Mouse (Mus musculus) spleen, postnatal 36 days (tissue): Measurements from ENCODE around the gene Ccr10.
A peak's percentile ranks its signal among the peaks of the same experiment; 100 is the strongest.

Experiments
- DNase-seq, 2 experiments: peaks; one replicate each; pipeline ENCODE4 v3.0.0; 2022; ENCODE audit warnings: low spot score in 2 of 2, mixed read lengths in 1 of 2

Ccr10 gene

DNA sequence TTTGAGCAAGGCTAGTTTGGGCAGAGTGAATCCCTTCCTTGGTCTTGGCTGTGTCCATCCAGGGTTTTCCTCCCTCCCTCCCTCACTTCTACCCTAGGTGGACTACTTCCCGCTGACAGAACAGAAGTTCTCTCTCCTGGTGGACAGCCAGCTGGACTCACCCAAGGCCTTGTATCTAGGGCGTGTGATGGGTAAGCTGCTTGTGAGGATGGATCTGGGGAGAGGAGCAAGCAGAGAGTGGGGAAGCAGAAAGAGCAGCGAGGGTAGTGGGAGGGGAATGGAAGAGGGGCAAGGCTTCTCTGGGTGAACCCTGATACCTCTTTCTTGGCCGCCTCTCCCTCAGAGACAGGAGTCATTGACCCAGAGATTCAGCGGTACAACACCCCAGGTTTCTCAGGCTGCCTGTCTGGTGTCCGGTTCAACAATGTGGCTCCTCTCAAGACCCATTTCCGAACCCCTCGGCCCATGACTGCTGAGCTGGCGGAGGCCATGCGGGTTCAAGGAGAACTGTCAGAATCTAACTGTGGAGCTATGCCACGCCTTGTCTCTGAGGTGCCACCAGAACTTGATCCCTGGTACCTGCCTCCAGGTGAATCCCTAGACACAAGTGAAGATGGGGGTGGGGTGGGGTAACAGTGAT, 13.0 kb upstream of the Ccr10 start:
- no peak for DNase-seq

DNA sequence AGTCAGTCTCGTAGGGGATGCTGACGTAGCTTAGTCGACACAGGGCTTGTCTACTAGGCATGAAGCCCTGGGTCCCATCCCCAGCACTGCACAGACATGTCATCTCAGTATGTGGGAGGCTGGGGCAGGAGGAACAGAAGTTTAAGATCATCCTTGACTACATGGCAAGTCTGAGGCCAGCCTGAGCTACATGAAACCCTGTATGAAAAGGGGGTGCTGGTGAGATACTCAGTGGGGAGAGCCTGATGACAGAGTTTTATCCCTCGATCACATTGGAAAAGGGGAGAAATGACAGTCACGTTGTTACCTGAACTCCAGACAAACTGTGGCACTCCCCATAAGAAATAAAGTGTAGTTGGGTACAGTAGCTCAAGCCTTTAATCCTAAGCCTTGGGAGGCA, 12.3 kb upstream of the Ccr10 start:
- DNase-seq = no peak

DNA sequence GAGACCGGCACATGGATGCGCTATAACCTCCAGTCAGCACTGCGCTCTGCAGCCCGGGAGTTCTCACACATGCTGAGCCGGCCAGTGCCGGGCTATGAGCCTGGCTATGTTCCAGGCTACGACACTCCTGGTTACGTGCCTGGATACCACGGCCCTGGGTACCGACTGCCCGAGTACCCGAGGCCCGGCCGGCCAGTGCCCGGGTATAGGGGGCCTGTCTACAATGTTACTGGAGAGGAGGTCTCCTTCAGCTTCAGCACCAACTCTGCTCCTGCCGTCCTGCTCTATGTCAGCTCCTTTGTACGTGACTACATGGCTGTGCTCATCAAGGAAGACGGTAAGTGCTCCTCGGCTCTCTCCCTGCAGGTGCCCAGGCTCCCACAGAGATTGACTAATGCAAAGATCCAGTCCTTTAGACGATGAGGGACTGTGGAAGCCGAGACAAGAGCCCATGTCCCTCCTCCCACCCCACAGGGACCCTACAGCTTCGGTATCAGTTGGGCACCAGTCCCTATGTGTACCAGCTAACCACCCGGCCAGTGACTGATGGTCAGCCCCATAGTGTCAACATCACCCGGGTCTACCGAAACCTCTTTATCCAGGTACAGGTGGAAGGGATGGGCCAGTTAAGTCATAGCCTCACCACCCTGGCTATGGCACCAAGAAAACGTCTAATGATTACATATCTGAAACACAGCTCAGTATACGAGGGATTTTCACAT, 11.4 kb upstream of the Ccr10 start:
- no peak for DNase-seq

DNA sequence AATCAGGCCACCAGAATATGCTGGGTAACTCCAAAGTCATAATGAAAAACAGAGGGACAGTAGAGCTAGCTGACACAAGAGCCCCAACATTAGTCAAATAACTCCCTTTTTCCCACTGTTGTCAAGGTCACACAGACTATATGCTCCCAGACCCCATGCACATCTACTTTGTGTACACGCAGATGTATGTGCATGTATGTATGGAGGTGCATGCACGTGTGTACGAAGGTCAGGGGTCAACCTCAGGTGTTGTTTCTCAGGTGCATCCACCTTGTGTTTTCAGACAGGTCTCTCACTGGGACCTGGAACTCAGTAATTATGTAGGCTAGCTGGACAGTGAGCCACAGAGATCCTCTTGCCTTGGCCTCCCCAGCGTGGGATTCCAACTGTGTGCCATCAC, 10.2 kb upstream of the Ccr10 start:
- DNase-seq = no peak

DNA sequence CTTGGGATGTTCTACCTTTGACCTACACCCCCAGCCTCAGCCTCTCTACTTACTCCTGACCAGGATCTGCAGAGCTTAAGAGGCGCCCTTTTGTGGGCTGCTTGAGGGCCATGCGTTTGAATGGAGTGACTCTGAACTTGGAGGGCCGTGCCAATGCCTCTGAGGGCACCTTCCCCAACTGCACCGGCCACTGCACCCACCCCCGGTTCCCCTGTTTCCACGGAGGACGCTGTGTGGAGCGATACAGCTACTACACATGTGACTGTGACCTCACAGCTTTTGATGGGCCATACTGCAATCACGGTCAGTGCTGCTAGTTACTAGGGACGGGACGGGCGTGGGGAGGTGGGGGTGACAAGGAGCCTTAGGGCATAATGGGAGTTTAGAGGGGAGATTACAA, 9.7 kb upstream of the Ccr10 start:
- DNase-seq = no peak

DNA sequence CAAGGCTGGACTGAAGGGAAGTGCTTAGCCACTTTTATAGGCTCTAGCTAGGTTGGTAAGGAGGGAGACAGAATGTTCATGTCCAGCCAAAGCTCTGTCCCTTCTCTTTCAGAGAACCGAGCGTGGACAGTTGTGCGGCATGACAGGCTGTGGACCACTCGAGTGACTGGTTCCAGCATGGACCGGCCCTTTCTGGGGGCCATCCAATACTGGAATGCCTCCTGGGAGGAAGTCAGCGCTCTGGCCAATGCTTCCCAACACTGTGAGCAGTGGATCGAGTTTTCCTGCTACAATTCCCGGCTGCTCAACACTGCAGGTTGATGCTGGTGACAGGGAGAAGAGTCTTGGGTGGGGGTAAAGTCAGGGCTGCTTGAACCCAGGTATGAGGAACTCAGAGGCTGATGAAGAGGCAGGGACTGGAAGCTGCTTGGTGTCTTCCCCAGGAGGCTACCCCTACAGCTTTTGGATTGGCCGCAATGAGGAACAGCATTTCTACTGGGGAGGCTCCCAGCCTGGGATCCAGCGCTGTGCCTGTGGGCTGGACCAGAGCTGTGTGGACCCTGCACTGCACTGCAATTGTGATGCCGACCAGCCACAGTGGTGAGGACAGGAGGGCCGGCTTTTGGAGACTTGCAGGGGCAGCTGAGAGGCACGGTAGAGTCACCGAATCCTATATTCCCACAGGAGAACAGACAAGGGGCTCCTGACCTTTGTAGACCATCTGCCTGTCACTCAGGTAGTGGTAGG, 7.7 kb upstream of the Ccr10 start:
- no peak for DNase-seq

DNA sequence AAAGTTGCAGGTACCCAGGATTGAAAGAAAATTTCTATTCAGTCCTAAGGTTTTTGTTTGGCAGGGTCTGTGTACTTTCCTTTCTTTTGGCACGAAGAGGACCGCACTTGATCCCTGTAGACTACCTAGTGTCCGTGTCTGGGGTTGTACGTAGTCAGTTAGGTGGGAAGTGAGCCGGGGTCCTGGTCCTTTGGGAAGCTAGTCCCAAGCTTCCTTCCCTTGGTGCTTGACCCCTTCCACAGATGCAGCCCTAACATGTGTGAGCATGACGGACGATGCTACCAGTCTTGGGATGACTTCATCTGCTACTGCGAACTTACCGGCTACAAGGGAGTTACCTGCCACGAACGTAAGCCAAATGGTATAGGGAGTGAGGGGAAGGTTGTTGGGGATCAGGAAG, 6.7 kb upstream of the Ccr10 start:
- DNase-seq = no peak

DNA sequence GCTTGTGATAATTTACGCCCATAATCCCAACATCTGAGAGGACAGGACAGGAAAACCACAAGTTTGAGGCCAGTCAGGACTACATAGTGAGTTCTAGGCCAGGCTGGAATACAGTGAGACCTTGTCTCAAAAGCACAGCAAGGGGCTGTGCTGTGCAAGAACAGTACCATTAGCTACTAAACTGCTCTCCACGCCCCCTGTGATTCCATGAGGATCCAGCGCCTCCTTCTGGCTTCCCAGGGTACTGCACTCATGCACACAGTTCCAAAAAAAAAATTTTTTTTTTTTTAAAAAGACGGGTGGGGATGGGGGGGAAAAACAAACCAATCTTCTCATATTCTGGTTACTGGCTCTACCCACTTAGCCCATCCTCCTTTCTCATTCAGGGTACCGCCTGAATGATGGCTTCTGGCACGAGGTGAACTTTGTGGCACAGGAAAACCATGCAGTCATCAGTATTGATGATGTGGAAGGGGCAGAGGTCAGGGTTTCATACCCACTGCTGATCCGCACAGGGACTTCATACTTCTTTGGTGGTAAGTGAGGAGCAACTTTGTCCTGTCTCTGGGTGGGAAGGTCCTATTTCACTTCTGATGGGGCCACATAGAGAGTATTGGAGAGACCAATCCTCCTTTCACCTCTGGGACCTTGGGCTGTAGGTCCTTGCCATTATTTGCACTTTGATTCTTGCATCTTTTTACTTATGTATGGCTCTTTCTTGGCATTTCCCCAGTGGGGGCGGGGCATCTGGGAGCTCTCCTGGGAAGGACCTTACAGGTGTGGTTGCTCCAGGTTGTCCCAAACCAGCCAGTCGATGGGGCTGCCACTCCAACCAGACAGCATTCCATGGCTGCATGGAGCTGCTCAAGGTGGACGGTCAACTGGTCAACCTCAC, 5.8 kb upstream of the Ccr10 start:
- DNase-seq = no peak

DNA sequence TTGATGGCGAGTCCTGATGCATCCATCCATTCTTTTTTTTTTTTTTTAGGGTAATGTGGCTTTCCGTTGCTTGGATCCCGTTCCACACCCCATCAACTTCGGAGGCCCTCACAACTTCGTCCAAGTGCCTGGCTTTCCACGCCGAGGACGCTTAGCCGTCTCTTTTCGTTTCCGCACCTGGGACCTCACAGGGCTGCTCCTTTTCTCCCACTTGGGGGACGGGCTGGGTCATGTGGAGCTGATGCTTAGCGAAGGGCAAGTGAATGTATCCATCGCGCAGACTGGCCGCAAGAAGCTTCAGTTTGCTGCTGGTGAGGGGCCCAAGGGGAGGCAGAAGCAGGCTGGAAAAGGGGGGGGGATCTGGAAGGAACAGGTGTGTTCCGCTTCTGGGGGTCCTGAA, 5.0 kb upstream of the Ccr10 start:
- no peak for DNase-seq

DNA sequence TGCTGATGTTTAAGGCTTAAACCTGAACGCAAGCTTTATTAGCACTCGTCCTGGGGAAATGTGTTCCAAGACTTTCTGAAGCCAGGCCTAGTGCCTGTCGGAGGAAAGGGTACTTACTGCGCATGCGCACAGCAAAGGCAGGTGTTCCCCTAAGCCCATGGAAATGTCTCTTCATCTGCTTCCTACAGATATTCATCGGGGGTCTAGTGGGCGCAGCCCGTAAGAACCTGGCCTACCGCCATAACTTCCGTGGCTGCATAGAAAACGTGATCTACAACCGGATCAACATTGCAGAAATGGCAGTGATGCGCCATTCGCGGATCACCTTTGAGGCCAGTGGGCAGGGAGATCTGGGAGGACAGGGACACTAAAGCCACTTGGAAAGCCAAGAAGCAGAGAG, 4.1 kb upstream of the Ccr10 start:
- no peak for DNase-seq

DNA sequence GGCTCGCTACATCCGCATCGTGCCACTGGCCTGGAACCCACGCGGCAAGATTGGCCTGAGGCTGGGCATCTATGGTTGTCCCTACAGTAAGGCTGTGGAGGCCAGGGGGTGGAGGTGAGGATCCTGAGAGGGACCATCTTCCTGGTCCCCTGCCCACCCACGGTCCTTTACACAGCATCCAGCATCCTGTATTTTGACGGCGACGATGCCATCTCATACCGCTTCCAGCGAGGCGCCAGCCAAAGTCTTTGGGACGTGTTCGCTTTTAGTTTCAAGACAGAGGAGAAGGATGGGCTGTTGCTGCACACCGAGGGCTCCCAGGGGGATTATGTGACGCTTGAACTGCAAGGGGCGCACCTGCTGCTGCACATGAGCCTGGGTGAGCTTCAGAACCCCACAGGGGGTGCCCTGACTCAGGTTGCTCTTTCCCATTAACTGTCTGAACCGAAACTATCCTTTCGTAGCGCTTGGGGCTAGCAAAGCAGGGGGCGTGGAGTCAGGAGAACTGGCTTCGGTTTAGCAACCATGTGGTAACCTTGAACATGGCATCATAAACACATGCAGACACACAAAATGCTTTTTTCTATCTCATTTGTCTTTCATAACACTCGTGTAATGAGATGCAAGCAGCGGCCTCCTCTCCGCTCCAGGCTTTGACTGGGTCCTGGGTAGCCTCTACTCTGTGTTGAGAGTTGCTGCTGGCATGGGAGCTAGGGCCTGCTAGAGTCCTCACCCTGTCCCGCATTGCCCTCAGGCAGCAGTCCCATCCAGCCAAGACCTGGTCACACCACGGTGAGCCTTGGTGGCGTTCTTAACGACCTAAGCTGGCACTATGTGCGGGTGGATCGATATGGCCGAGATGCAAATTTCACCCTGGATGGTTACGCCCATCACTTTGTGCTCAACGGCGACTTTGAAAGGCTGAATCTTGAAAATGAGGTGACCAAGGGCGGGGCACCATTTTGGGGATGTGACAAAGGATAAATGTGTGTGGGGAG, 3.1 kb upstream of the Ccr10 start:
- DNase-seq = peak in 1 of 2 experiments; percentile 31

DNA sequence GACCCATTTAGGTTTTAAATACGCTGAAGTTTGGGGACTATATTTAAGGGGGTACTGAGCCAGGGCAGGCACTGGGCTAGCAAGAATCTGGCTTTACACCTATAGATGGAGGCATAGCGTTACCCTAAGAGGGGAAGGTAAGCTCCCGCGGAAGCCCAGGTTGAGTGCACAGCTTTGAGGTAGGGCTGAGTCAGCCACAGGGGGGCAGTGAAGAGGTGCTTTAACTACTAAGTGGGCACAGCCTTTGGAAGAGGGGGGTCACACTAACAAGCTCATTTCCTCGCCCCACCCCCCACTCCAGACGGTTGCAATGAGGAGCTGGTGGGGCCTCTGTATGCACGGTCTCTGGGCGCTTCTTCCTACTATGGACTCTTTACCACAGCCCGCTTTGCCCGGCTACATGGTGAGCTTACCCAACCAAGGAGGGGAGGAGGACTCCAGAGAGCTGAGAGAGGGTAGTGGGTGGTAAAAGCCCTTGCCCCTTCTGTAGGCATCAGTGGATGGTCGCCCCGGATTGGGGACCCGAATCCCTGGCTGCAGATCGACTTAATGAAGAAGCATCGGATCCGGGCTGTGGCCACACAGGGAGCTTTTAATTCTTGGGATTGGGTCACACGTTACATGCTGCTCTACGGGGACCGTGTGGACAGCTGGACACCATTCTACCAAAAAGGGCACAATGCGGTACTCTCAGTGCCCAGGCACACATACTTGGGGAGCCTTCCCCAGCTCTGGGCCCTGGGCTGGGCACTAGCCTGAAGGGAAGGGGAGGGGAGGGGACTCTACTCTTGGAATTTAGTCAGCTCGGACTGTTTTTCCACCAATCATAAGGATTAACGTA, 1.9 kb upstream of the Ccr10 start:
- DNase-seq = peak; percentile 65 to 66

DNA sequence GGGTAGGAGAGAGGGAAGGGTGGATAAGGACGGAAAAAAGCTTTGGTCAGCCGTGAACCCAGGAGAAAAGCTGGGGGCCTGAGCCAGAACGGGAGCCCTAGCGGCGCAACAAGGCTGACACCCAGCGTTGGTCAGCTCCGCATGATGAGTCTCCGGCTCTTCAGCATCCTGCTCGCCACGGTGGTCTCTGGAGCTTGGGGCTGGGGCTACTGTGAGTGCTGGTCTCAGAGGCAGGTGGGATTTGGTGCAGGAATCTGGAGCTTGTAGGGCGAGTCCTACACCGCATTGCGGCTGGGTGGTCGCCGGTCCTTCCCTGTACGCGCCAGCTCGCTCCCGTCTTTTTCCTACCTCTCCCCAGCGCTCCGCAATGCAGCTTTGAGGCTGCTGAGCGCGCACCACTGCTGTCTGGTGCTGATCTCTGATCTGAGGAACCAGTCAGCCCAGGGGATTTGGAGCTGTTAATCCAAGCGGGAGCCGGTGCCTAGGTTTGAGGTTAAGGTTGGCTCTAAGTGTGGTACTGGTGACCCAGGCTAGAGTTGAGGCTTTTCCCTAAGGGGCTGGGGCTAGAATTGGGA, 961 bp upstream of the Ccr10 start:
- no peak for DNase-seq

DNA sequence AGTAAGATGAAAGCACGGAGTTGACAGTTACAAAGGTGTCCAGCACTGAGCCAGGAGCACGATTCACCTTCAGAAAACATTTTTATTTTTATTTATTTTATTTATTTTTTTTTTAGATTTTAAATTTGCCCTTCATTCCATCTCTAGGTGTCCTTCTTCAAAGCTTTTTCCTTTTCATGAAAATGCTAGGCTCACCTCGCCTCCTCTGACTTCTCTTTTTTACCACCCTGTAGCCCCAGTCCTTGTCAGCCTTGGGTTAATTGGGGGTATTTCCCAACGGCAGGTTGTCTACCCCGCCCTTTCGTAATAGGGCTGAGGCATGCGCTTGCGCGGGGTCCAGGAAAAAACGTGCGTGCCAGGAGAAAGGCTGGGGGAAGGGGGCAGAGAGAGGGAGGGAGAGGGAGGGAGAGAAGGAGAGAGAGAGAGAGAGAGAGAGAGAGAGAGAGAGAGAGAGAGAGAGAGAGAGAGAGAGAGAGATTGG, 433 bp upstream of the Ccr10 start:
- DNase-seq = no peak

DNA sequence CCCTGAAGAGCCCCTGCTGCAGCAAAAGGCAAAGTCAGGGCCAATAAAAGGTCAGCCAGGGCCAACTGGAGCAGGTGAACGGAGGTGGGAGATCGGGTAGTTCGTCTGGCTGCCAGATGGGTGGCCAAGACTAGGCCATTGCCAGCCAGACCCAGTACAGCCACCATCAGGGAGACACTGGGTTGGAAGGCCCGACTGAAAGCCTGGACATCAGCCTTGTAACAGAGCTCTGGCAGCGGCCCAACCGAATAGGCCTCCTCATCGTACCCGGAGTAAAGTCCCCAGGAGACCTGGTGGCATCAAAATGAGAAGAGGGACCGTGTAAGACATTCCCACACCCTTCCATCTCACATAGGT, 876 bp downstream of the Ccr10 start:
- DNase-seq = no peak

DNA sequence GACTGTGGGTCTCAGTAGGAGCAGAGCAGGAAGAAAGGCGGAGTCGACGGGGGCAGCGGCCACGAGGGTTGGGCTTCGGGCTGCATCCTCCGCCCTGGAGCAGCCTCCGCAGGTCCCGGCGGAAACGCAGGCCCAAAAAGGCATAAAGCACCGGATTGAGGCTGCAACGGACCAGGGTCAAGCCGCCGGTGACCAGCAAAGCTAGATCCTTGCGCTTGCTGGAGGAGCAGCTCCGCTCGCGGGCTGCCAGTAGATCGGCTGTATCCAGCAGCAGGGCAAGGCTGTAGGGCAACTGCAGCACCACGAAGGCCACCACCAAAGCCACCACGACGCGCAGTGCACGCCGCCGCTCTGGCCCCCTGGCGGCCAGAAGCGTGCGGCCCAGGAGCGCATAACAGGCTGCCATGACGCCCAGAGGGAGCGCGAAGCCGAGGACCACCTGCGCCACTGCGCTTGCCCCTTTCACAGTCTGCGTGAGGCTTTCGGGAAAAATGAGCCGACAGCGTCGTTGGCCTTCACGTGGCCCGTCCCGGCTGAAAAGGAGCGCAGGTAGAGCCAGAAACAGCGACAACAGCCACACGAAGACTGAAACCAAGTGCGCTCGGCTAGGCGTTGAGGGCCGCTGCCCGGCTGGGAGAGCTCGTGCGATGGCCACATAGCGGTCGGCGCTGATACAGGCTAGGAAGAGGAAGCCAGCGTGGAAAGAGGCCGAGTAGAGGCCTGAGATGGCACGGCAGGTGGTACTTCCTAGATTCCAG, 1.4 kb downstream of the Ccr10 start:
- peak; percentile 72 to 80 for DNase-seq

DNA sequence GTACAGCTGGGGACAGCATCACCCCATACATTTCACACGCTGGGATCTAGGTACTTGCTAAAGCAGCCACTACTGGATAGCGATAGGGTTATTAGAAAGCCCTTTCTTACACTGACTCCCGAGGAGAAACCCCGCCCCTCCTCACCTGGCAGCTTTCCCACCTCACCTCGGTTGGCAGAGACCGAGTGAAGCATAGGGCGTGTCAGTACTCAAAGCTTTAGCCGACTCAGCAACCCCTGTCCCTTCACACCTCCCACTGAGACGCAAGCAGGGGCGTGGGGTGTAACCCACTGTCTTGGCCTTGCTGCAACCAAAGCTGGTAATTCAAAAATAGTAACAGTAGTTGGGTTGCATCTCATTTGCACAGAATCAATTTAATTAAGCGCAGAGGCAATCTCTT, 2.1 kb downstream of the Ccr10 start:
- no peak for DNase-seq

DNA sequence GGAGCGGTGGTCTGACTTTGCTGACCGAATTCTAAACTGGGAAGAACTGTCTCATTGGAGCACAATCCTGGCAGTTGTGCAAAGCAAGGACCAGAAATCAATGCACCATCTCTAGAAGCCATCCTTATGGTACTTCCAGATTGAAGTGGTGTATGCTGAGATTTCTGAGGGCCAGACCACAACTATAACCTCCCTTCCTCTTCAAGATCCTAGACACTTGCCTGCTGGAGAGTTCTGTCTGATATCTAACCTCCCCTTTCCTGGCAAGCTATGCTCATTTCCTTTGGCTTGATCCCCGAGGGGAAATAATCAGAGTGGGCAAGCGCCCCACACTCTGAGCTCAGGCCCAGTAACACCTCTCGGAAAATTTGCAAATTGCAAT, 2.8 kb downstream of the Ccr10 start:
- no peak for DNase-seq
